Mouse (Mus musculus) v-Abl transformed pro-B cells (cell line): ENCODE measurements around the gene Arhgef7.

Source experiments
- in situ Hi-C, 2 experiments: fragments of 400-800 bp; cut with MboI; formaldehyde crosslinking; loops; one replicate each; pipeline ENCODE4 v1.15.1; 2025; ENCODE audit not compliant: unreplicated experiment in 2 of 2

Arhgef7 gene

GRCm38 (mm10) chr8:11709542-11709941, 18.0 kb upstream of the Arhgef7 start:
- in situ Hi-C loops, result loop anchor here (10.0 to 25.0 kb wide), 4 partner anchors 205 to 1272 kb away; no protein-coding TSS in a partner anchor

GRCm38 (mm10) chr8:11710415-11710814, 17.1 kb upstream of the Arhgef7 start:
- in situ Hi-C loops, result loop anchor here (25.0 kb wide), 2 partner anchors 448 to 1273 kb away; no protein-coding TSS in a partner anchor

GRCm38 (mm10) chr8:11712244-11712643, 15.3 kb upstream of the Arhgef7 start:
- in situ Hi-C loops, result loop anchor here (25.0 kb wide), 2 partner anchors 450 to 1275 kb away; no protein-coding TSS in a partner anchor

GRCm38 (mm10) chr8:11717194-11717593, 10.3 kb upstream of the Arhgef7 start:
- in situ Hi-C loops, result loop anchor here (25.0 kb wide), 2 partner anchors 455 to 1280 kb away; no protein-coding TSS in a partner anchor

GRCm38 (mm10) chr8:11727273-11727650, 259 bp upstream of the Arhgef7 start:
- in situ Hi-C loops, result loop anchor here in 1 of 2 experiments (25.0 kb wide), 1 partner anchor 210 kb away; no protein-coding TSS in a partner anchor

- in situ Hi-C loops, result loop anchor here in 1 of 2 experiments (25.0 kb wide), 1 partner anchor 209 kb away; no protein-coding TSS in a partner anchor
These were observed 1.2 kb downstream of the Arhgef7 start for GRCm38 (mm10) chr8:11728482-11729295.

GRCm38 (mm10) chr8:11730271-11730940, 2.9 kb downstream of the Arhgef7 start:
- in situ Hi-C loops, result loop anchor here in 1 of 2 experiments (25.0 kb wide), 1 partner anchor 207 kb away; no protein-coding TSS in a partner anchor

GRCm38 (mm10) chr8:11735672-11736235, 8.2 kb downstream of the Arhgef7 start:
- in situ Hi-C loops, result loop anchor here in 1 of 2 experiments (25.0 kb wide), 1 partner anchor 202 kb away; no protein-coding TSS in a partner anchor

DNA sequence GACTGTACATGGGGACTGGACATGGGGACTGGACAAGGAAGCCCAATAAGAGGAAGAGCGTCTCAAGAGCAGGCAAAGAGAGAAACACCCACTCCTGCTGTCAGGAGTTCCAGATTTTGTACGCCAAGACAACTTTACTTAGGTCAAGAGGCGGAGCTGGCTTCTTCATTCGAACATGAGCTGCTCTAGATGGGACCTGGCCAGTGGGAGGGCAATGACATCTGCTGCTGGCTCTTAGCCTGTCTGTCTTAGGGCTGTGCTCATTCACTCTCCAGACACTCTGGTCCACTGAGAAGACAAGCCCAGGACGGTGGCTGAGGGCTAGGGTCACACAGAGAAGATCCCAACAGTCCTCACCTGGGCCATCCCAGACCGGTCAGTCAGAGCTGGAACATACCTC, 9.6 kb downstream of the Arhgef7 start:
- in situ Hi-C loops, result loop anchor here in 1 of 2 experiments (25.0 kb wide), 1 partner anchor 200 kb away; no protein-coding TSS in a partner anchor

GRCm38 (mm10) chr8:11739082-11739481, 11.6 kb downstream of the Arhgef7 start:
- in situ Hi-C loops, result loop anchor here in 1 of 2 experiments (25.0 kb wide), 1 partner anchor 198 kb away; no protein-coding TSS in a partner anchor

DNA sequence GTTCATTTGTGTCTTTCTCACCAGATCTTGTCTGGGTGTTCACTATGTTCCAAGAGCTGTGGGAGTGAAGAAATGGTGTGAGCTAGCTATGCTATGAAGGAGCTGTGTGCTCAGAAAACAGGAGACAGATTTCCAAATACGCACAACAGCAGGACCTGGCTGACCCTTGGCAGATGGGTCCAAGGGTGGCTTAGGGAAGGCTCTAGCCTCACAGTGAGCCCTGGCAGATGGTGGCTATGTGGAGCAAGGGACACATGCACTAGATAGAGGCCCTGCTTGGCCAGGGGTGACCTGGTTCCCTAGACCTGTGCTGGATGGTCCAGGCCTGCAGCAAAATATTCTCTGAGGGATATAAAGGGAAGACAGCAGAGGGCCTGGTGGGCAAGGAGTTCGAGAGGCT, 13.3 kb downstream of the Arhgef7 start:
- in situ Hi-C loops, result loop anchor here in 1 of 2 experiments (25.0 kb wide), 1 partner anchor 196 kb away; no protein-coding TSS in a partner anchor

DNA sequence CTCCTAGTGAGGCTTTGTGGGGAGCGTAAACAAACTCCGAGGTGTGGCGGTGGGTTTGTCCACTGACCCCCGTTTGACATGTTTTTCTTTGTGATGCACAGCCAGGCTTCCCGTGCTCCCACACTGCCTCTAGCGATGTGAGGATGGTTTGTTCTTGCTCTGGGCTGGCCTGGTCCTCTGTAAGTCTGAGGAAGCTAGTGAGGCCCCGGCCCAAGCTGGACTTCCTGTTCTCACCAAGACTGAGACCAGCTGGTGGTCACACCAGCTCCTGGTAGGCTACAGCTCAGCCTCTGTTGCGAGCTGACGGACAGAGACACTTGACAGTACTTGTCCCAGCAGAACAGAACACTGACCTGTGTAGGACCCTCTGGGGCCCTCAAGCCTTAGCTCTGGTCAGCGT, 16.1 kb downstream of the Arhgef7 start:
- in situ Hi-C loops, result loop anchor here in 1 of 2 experiments (25.0 kb wide), 1 partner anchor 194 kb away; no protein-coding TSS in a partner anchor

DNA sequence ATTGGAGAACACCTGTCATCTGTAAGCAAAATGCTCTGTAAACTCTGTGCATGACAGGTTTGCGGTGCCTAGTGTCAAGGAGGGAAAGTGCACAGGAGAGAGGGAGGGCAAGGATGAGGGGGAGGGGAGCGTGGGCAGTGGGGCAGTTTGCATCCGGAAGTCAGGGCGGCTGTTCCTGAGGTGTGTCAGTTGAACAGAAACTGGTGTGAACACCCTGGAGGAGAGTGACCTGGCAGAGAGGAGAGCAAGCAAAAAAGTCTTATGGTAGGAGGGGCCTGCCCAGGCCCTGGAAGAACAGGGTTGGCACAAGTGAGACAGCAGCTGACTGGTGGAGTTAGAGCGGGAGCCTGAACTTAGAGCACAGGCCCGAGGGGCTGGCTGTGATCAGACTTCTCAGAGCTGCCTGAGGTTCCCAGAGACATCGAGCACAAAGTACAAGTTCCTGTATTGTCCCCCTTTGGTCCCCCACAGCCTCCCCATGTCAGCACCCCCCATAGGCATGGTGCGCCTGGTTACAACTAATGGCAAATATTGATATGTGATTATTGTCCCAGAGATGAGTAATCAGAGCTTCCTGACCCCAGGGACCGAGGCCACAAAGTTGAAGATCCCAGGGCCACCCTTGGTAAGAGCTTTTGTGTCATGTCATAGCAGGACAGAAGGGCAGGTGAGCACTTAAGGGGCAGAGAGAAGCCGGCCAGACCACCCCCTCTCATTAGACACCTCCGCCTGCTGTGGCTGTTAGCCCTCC, 19.5 kb downstream of the Arhgef7 start:
- in situ Hi-C loops, result loop anchor here (5.0 to 25.0 kb wide), 2 partner anchors 190 to 195 kb away; no protein-coding TSS in a partner anchor

DNA sequence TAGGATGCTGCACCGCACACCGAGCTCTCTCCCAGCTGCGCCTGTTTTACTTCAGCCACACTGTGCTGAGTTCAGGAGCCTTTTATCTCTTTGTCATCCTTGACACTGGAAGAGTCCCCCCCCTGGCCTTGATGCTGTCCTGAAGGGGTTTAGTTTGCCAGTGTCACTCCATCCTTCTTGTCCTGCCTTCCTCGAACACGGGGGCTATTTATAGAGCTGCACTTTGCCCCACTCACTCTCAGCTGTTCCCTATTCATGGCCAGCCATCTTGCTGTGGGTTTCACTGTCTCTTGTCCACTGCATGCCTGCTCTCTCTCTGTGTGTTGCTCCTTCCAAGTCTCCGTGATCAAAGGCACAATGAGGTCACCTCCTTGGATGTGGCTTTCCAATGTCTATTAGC, 22.0 kb downstream of the Arhgef7 start:
- in situ Hi-C loops, result loop anchor here (5.0 to 25.0 kb wide), 2 partner anchors 188 to 193 kb away; no protein-coding TSS in a partner anchor

DNA sequence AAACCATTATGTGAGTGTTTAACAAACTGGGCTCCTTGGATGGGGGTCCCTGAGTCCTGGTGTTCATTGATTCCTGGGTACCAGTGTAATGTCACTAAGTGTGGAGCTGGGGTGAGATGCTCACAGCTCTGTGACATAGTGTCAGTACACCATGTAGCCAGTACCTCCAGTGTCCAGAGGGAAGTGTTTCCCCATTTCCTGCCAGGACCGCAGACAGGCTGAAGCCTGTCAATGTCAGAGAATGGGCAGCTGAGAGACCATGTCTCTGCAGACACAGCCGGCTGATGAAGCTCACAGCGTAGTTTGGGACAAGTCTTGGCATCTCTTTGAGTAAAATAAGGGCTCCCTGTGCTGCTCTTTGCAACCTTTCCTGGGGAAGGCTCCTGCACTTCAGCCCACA, 24.8 kb downstream of the Arhgef7 start:
- in situ Hi-C loops, result loop anchor here in 1 of 2 experiments (25.0 kb wide), 1 partner anchor 1765 kb away; the partner anchor contains the start of genes Abhd13 and Lig4

- in situ Hi-C loops, result loop anchor here in 1 of 2 experiments (25.0 kb wide), 1 partner anchor 1766 kb away; the partner anchor contains the start of genes Abhd13 and Lig4
These were observed 25.8 kb downstream of the Arhgef7 start for GRCm38 (mm10) chr8:11753155-11753941.

GRCm38 (mm10) chr8:11754723-11755122, 27.2 kb downstream of the Arhgef7 start:
- in situ Hi-C loops, result loop anchor here in 1 of 2 experiments (5.0 to 25.0 kb wide), 2 partner anchors 918 to 1767 kb away; partner anchors contain the start of genes Abhd13, Lig4 and Tubgcp3

DNA sequence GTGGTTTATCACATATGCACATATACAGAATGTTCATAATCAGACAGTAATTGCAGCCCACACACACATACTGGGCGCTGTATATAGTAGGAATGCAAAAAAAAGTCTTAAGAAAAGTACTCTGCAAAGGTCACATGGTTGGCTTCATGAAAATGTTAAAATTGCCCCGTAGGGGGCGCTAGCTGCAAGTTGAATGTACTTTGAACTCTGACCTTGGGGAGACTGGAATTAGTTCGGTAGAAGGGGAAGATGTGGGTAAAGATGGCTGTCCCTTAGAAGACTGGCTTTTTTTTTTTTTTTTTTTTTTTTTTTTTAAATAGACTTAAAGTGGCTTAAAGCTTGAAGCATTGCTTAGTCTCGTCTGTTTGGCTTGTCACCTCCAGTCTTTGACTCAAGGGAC, 28.4 kb downstream of the Arhgef7 start:
- in situ Hi-C loops, result loop anchor here in 1 of 2 experiments (5.0 to 25.0 kb wide), 2 partner anchors 916 to 1769 kb away; partner anchors contain the start of genes Abhd13, Lig4 and Tubgcp3
